13 mouse cellular contexts compared by ENCODE assay signal in genomic region chr14:105941353-105941752, GRCm38 (mm10). TPM values are rescaled to one million over a fixed set of nuclear protein-coding genes. Genes with fewer than 3 reads are reported as not detected.
DNase-seq lines count a peak whose midpoint lies in the region; ATAC-seq and TF ChIP-seq lines count a peak whose summit lies in the region.
"Had no signal": no experiment of that assay in that cellular context is flagged by ENCODE, and none has a peak within 500 bp of the region (broad histone marks: within the 10 kb centered on the region; RNA-seq: fewer than 3 reads in every experiment).

No protein-coding gene starts in this region.

- H3K9ac ChIP-seq in stomach, embryonic 15.5 days: no peak overlapping the region
- H3K9ac ChIP-seq: limb, embryonic 13.5 days had no signal

- intact Hi-C loops in gastrocnemius, adult 2 months (cut with DNase I): no loop called here

- H3K27me3 ChIP-seq in stomach, embryonic 15.5 days (replicated peaks): no peaks in the 10 kb centered on the region
- no peaks in the 10 kb centered on the region for H3K27me3 ChIP-seq in cerebellum, adult 2 months (ENCODE audit: control insufficient read depth, insufficient read depth, low read length)
- H3K27me3 ChIP-seq: limb, embryonic 13.5 days had no signal

- WGBS in stomach, embryonic 15.5 days: 28% methylated on average over 9 of the region's 9 CpGs
- WGBS in cerebellum, adult 2 months: 66% methylated on average over 9 of the region's 9 CpGs

- no peaks in the 10 kb centered on the region for H3K4me1 ChIP-seq in stomach, embryonic 15.5 days
- no peaks in the 10 kb centered on the region for H3K4me1 ChIP-seq in cerebellum, adult 2 months (ENCODE audit: control insufficient read depth, insufficient read depth, low read length)

- H3K4me3 ChIP-seq in gastrocnemius, adult 2 months: no peak overlapping the region
- H3K4me3 ChIP-seq in stomach, embryonic 15.5 days (replicated peaks): no peak overlapping the region
- no peak overlapping the region for H3K4me3 ChIP-seq in cerebellum, adult 2 months (replicated peaks; ENCODE audit: insufficient read depth, low read depth, low read length)
- H3K4me3 ChIP-seq: limb, embryonic 13.5 days had no signal

- no peaks in the 10 kb centered on the region for H3K9me3 ChIP-seq in stomach, embryonic 15.5 days
- H3K9me3 ChIP-seq: limb, embryonic 13.5 days had no signal

- H3K4me2 ChIP-seq in stomach, embryonic 15.5 days: no peak overlapping the region
- H3K4me2 ChIP-seq: limb, embryonic 13.5 days had no signal

- peak; percentile 71; the same call in 1 of the 2 replicates for ATAC-seq in stomach, embryonic 15.5 days (ENCODE audit: insufficient read depth, low FRiP score, low read depth)
- ATAC-seq: intestine, embryonic 16.5 days had no signal

- DNase-seq in gastrocnemius, adult 2 months: peak; percentile 49
- DNase-seq in gastrocnemius, adult 8-10 months (ENCODE audit: low spot score in 2 of 2): no peak
- peak; percentile 55 for DNase-seq in ovary, adult 18-20 months (ENCODE audit: low spot score)
- no peak for DNase-seq in ovary, postnatal 14 days (ENCODE audit: low spot score)
- DNase-seq in lung, adult 18-20 months: peak; percentile 61 to 65
- no peak for DNase-seq in right cerebral cortex, postnatal 14 days
- no peak for DNase-seq in cerebellum, adult 2 months
- DNase-seq: cerebellum, adult 9-11 months; kidney, postnatal 25 days had no signal

- no peak for TF ChIP-seq POLR2A in cerebellum, adult 2 months (IDR thresholded peaks at IDR 0.05; ENCODE audit: borderline replicate concordance, insufficient read depth, low read length)

- TF ChIP-seq CTCF in gastrocnemius, adult 2 months (IDR thresholded peaks at IDR 0.05): no peak
- no peak for TF ChIP-seq CTCF in cerebellum, adult 2 months (IDR thresholded peaks at IDR 0.05; ENCODE audit: borderline replicate concordance, insufficient read depth, low read depth, low read length)

- no peaks in the 10 kb centered on the region for H3K36me3 ChIP-seq in stomach, embryonic 15.5 days
- H3K36me3 ChIP-seq: limb, embryonic 13.5 days had no signal

- no peak overlapping the region for H3K27ac ChIP-seq in gastrocnemius, adult 2 months
- no peak overlapping the region for H3K27ac ChIP-seq in stomach, embryonic 15.5 days
- no peak overlapping the region for H3K27ac ChIP-seq in cerebellum, adult 2 months (ENCODE audit: insufficient read depth, low read length)
- H3K27ac ChIP-seq: limb, embryonic 13.5 days; macrophage had no signal

RNA-seq across cellular contexts. Expression of gene Spry2, which starts 44.7 kb away (rescaled TPM):
- 10 to 100 TPM; 16.8 to 21.8 TPM for total RNA-seq in gastrocnemius, adult 2 months (2021)
- 10 to 100 TPM; 15.7 to 20.8 (median 18.7) TPM for total RNA-seq in gastrocnemius, adult 8-10 months (2022)
- 53.3 and 53.8 TPM in 2 replicates for polyA plus RNA-seq in stomach, embryonic 15.5 days (2015; fragmentation: Nextera tagmentation; extraction: Ambion mirVana)
- polyA plus RNA-seq in cerebellum, adult 2 months (2012; rRNA removed): 38.1 and 39.8 TPM in 2 replicates

Comparison
In these comparisons a context has a peak if more than half of its experiments do, and no peak if none do; other contexts are left out.
1. DNase-seq: peak in gastrocnemius, adult 2 months (single experiment), ovary, adult 18-20 months (single experiment) and lung, adult 18-20 months (2 of 2); none in gastrocnemius, adult 8-10 months (0 of 2), ovary, postnatal 14 days (single experiment), right cerebral cortex, postnatal 14 days (single experiment) and cerebellum, adult 2 months (0 of 2).